Mouse (Mus musculus): ENCODE results near the gene Clip3.

DNA sequence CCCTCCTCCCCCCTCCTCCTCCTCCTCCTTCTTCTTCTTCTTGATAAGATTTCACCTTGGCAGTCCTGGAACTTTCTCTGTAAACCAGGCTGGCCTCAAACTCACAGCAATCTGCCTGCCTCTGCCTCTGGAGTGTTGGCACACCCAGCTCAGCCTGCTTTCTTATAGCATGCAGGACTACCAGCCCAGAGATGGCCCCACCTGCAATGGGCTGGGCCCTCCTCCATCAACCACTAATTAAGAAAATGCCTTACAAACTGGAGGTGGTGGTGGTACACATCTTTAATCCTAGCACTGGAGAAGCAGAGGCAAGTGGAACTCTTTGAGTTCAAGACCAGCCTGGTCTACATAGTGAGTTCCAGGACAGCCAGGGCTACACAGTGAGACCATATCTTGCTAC lies 34.9 kb downstream of the Clip3 start:
- no peak for TF ChIP-seq CTCF (IDR thresholded peaks at IDR 0.05; ENCODE audit: borderline replicate concordance, control insufficient read depth, extremely low read depth, insufficient read depth, low read length, poor library complexity)
- no peak for TF ChIP-seq POLR2A (IDR thresholded peaks at IDR 0.05; ENCODE audit: control insufficient read depth, extremely low read depth, insufficient read depth, low read length, poor library complexity)
